ENCODE assay signal across 8 mouse cellular contexts in genomic region chr3:37729142-37729541, GRCm38 (mm10). TPM values are rescaled to one million over a fixed set of nuclear protein-coding genes. Genes with fewer than 3 reads are reported as not detected.
A peak's percentile ranks its signal among the peaks of the same experiment; 100 is the strongest.
DNase-seq lines count a peak whose midpoint lies in the region; ATAC-seq lines count a peak whose summit lies in the region.

No protein-coding gene starts in this region.

- H3K27ac ChIP-seq in neural tube, embryonic 12.5 days: no peak overlapping the region

- 32% methylated on average over 4 of the region's 4 CpGs for WGBS in neural tube, embryonic 12.5 days

- H3K9ac ChIP-seq in neural tube, embryonic 12.5 days: no peak overlapping the region

- H3K27me3 ChIP-seq in neural tube, embryonic 12.5 days (replicated peaks): peaks cover 12% of the 10 kb centered on the region; the same call in 1 of the 2 replicates

- no peaks in the 10 kb centered on the region for H3K9me3 ChIP-seq in neural tube, embryonic 12.5 days

- no peak overlapping the region for H3K4me3 ChIP-seq in neural tube, embryonic 12.5 days

- H3K4me2 ChIP-seq in neural tube, embryonic 12.5 days (replicated peaks): no peak overlapping the region

- no peaks in the 10 kb centered on the region for H3K36me3 ChIP-seq in neural tube, embryonic 12.5 days

- DNase-seq in ovary, adult 18-20 months (ENCODE audit: low spot score): peak; percentile 21
- no peak for DNase-seq in ovary, postnatal 10 days (ENCODE audit: low spot score)
- peak; percentile 75 for DNase-seq in heart, postnatal 4 days
- peak; percentile 27 for DNase-seq in left cerebral cortex, postnatal 4 days
- DNase-seq in thymus, postnatal 10 days (ENCODE audit: low spot score in 2 of 2): no peak

- intact Hi-C loops in left cerebral cortex, postnatal 4 days (cut with DNase I): loop anchor here (10.0 kb wide), 1 partner anchor 84 kb away; no protein-coding TSS in a partner anchor

- peaks cover 8% of the 10 kb centered on the region; the same call in 1 of the 2 replicates for H3K4me1 ChIP-seq in neural tube, embryonic 12.5 days

- peak; percentile 61 for ATAC-seq in common myeloid progenitor, adult 5-6 weeks (replicated peaks; ENCODE audit: low read depth, poor library complexity, severe bottlenecking)
- 0 out of 2 replicates have a peak, but pooled peaks have one; percentile 15 for ATAC-seq in neural tube, embryonic 12.5 days (ENCODE audit: low FRiP score, low read depth)
- ATAC-seq in activated CD4-positive, CD25-positive, alpha-beta regulatory T cell, adult 4 months: no peak

RNA-seq across cellular contexts. Expression of gene Gm5148, which starts 4.9 kb away (rescaled TPM):
- 47.1 and 54.4 TPM in 2 replicates for total RNA-seq in common myeloid progenitor, adult 5-6 weeks (2017)
- under 1 TPM; 0.25 to 0.43 TPM for total RNA-seq in heart, postnatal 4 days (2021)
- 1 to 10 TPM; 1.5 to 2.8 TPM for total RNA-seq in left cerebral cortex, postnatal 4 days (2021)
- 2.7 and 3.1 TPM in 2 replicates for polyA plus RNA-seq in neural tube, embryonic 12.5 days (2016; fragmentation: Nextera tagmentation; extraction: Ambion mirVana)
- polyA plus RNA-seq in activated CD4-positive, CD25-positive, alpha-beta regulatory T cell, adult 4 months (2017; shearing (Covaris generic)): 1 to 10 TPM; 1.5 to 1.6 TPM

Comparison
In these comparisons a context has a peak if more than half of its experiments do, and no peak if none do; other contexts are left out.
1. DNase-seq: peak in ovary, adult 18-20 months (single experiment), heart, postnatal 4 days (single experiment) and left cerebral cortex, postnatal 4 days (single experiment); none in ovary, postnatal 10 days (single experiment) and thymus, postnatal 10 days (0 of 2).
2. RNA of gene Gm5148, which starts 4.9 kb away (total RNA-seq): 47.1 to 54.4 TPM in common myeloid progenitor, adult 5-6 weeks; 1.5 to 2.8 TPM in left cerebral cortex, postnatal 4 days and 0.25 to 0.43 TPM in heart, postnatal 4 days; every median in the first group is over 10 times any median in the second.